Mouse (Mus musculus): ENCODE data around the gene Plaa.

DNA sequence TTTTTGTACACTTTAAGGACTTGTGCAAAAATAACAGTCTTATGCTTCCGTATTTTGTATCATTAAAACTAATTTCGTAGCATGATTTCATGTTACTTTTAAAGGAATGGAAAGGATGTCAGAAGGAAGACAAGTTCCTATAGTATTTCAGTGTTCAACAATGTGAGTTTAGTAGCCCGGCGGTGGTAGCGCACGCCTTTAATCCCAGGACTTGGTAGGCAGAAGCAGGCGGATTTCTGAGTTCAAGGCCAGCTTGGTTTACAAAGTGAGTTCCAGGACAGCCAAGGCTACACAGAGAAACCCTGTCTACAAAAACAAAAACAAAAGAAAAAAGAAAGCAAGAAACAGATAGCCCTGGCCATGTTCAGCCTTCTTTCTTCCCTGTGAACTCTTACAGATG, 45.9 kb downstream of the Plaa start:
- no peak for TF ChIP-seq CTCF (IDR thresholded peaks at IDR 0.05; ENCODE audit: control insufficient read depth, insufficient read depth, insufficient read length)
- TF ChIP-seq USF1 (IDR thresholded peaks at IDR 0.05; ENCODE audit: low read depth), result no peak
- TF ChIP-seq CEBPB (IDR thresholded peaks at IDR 0.05; ENCODE audit: low read depth), result no peak

All from C2C12 (cell line).